Mouse (Mus musculus) right cerebral cortex, postnatal 14 days (tissue): ENCODE data around the gene Gm10096.
"Not testable (repeated sequence)": the region's sequence is repeated elsewhere in the genome, so short reads cannot be mapped to it uniquely, and the experiment has no call there.

Experiments
- DNase-seq: peaks from one replicate; pipeline ENCODE4 v3.0.0; 2022

Gene Gm10096

GRCm38 (mm10) chrX:28954602-28955001, at the start of gene Gm10096:
Gene Gm10096 (minus strand): TSS chrX:28954702.
- DNase-seq, result not testable (repeated sequence)
